Mouse (Mus musculus): ENCODE measurements around the gene Mtfr1l. TPM values are rescaled to one million over a fixed set of nuclear protein-coding genes. Genes with fewer than 3 reads are reported as not detected.
A peak's percentile ranks its signal among the peaks of the same experiment; 100 is the strongest.

Mtfr1l gene
- 132 and 135 TPM in 2 replicates for polyA plus RNA-seq (2014; fragmentation: Nextera tagmentation; extraction: Ambion mirVana)

- Histone ChIP-seq H3K4me1 (replicated peaks; ENCODE audit: control insufficient read depth, insufficient read depth, low read length) (peaks cover 11% of the 10 kb centered on the region), H3K4me3 (ENCODE audit: low read depth, low read length) (peak within 1 kb of the TSS; percentile 91), H3K9ac (ENCODE audit: low read length) (peak within 1 kb of the TSS; percentile 79), H3K4me2 (ENCODE audit: low read depth, low read length, severe bottlenecking) (peak within 1 kb of the TSS; percentile 95), H3K36me3 (ENCODE audit: control insufficient read depth, insufficient read depth, low read length) (no peaks in the 10 kb centered on the region; the same call in 1 of the 2 replicates), H3K27ac (ENCODE audit: low read depth, low read length) (peak within 1 kb of the TSS; percentile 50), H3K27me3 (ENCODE audit: control insufficient read depth, insufficient read depth, low read length) (no peaks in the 10 kb centered on the region), H3K9me3 (ENCODE audit: control insufficient read depth, low read length) (no peaks in the 10 kb centered on the region)
- WGBS, result under 1% methylated on average over 70 of the region's 71 CpGs
- ATAC-seq (replicated peaks; ENCODE audit: low FRiP score) (peak; percentile 98), DNase-seq (ENCODE audit: low spot score) (peak; percentile 99)
These were observed at the start of gene Mtfr1l for GRCm38 (mm10) chr4:134534932-134535786. TSS of gene Mtfr1l (minus strand) at chr4:134535387.

GRCm38 (mm10) chr4:134583513-134583912, 48.3 kb upstream of the Mtfr1l start:
- Histone ChIP-seq H3K4me1 (replicated peaks; ENCODE audit: control insufficient read depth, insufficient read depth, low read length) (peaks cover 3% of the 10 kb centered on the region; the same call in 1 of the 2 replicates), H3K9me3 (ENCODE audit: control insufficient read depth, low read length) (no peaks in the 10 kb centered on the region), H3K27ac (ENCODE audit: low read depth, low read length) (no peak overlapping the region), H3K27me3 (ENCODE audit: control insufficient read depth, insufficient read depth, low read length) (no peaks in the 10 kb centered on the region), H3K36me3 (ENCODE audit: control insufficient read depth, insufficient read depth, low read length) (no peaks in the 10 kb centered on the region), H3K9ac (ENCODE audit: low read length) (no peak overlapping the region), H3K4me3 (ENCODE audit: low read depth, low read length) (no peak overlapping the region), H3K4me2 (ENCODE audit: low read depth, low read length, severe bottlenecking) (no peak overlapping the region)
- 85% methylated on average over 3 of the region's 3 CpGs for WGBS
- no peak for ATAC-seq (replicated peaks; ENCODE audit: low FRiP score)
- no peak for DNase-seq (ENCODE audit: low spot score)

GRCm38 (mm10) chr4:134581365-134581764, 46.2 kb upstream of the Mtfr1l start:
- 62% methylated on average over 8 of the region's 8 CpGs for WGBS
- DNase-seq (ENCODE audit: low spot score) (no peak), ATAC-seq (replicated peaks; ENCODE audit: low FRiP score) (no peak)
- Histone ChIP-seq H3K36me3 (ENCODE audit: control insufficient read depth, insufficient read depth, low read length) (no peaks in the 10 kb centered on the region), H3K4me2 (ENCODE audit: low read depth, low read length, severe bottlenecking) (no peak overlapping the region), H3K4me3 (ENCODE audit: low read depth, low read length) (no peak overlapping the region), H3K9ac (ENCODE audit: low read length) (no peak overlapping the region), H3K27me3 (ENCODE audit: control insufficient read depth, insufficient read depth, low read length) (no peaks in the 10 kb centered on the region), H3K27ac (ENCODE audit: low read depth, low read length) (no peak overlapping the region), H3K9me3 (ENCODE audit: control insufficient read depth, low read length) (no peaks in the 10 kb centered on the region), H3K4me1 (replicated peaks; ENCODE audit: control insufficient read depth, insufficient read depth, low read length) (peaks cover 3% of the 10 kb centered on the region; the same call in 1 of the 2 replicates)

GRCm38 (mm10) chr4:134580351-134581148, 45.4 kb upstream of the Mtfr1l start:
- H3K4me3 ChIP-seq (ENCODE audit: low read depth, low read length), result no peak overlapping the region
- no peak for ATAC-seq (replicated peaks; ENCODE audit: low FRiP score)
- no peak for DNase-seq (ENCODE audit: low spot score)
- H3K36me3 ChIP-seq (ENCODE audit: control insufficient read depth, insufficient read depth, low read length), result no peaks in the 10 kb centered on the region
- peaks cover 3% of the 10 kb centered on the region; the same call in 1 of the 2 replicates for H3K4me1 ChIP-seq (replicated peaks; ENCODE audit: control insufficient read depth, insufficient read depth, low read length)
- no peak overlapping the region for H3K27ac ChIP-seq (ENCODE audit: low read depth, low read length)
- H3K9me3 ChIP-seq (ENCODE audit: control insufficient read depth, low read length), result no peaks in the 10 kb centered on the region
- H3K27me3 ChIP-seq (ENCODE audit: control insufficient read depth, insufficient read depth, low read length), result no peaks in the 10 kb centered on the region
- no peak overlapping the region for H3K4me2 ChIP-seq (ENCODE audit: low read depth, low read length, severe bottlenecking)
- no peak overlapping the region for H3K9ac ChIP-seq (ENCODE audit: low read length)
- 72% methylated on average over 15 of the region's 15 CpGs for WGBS

- no peaks in the 10 kb centered on the region for H3K36me3 ChIP-seq (ENCODE audit: control insufficient read depth, insufficient read depth, low read length)
- H3K9ac ChIP-seq (ENCODE audit: low read length), result no peak overlapping the region
- H3K4me2 ChIP-seq (ENCODE audit: low read depth, low read length, severe bottlenecking), result no peak overlapping the region
- ATAC-seq (replicated peaks; ENCODE audit: low FRiP score) (no peak), DNase-seq (ENCODE audit: low spot score) (no peak)
- no peak overlapping the region for H3K27ac ChIP-seq (ENCODE audit: low read depth, low read length)
- H3K4me1 ChIP-seq (replicated peaks; ENCODE audit: control insufficient read depth, insufficient read depth, low read length), result peaks cover 3% of the 10 kb centered on the region; the same call in 1 of the 2 replicates
- H3K4me3 ChIP-seq (ENCODE audit: low read depth, low read length), result no peak overlapping the region
- no peaks in the 10 kb centered on the region for H3K9me3 ChIP-seq (ENCODE audit: control insufficient read depth, low read length)
- 37% methylated on average over 5 of the region's 5 CpGs for WGBS
- H3K27me3 ChIP-seq (ENCODE audit: control insufficient read depth, insufficient read depth, low read length), result no peaks in the 10 kb centered on the region
These were observed 44.4 kb upstream of the Mtfr1l start for GRCm38 (mm10) chr4:134579620-134580019.

GRCm38 (mm10) chr4:134579212-134579611, 44.0 kb upstream of the Mtfr1l start:
- Histone ChIP-seq H3K4me2 (ENCODE audit: low read depth, low read length, severe bottlenecking) (no peak overlapping the region), H3K27ac (ENCODE audit: low read depth, low read length) (no peak overlapping the region), H3K4me3 (ENCODE audit: low read depth, low read length) (no peak overlapping the region), H3K36me3 (ENCODE audit: control insufficient read depth, insufficient read depth, low read length) (no peaks in the 10 kb centered on the region), H3K4me1 (replicated peaks; ENCODE audit: control insufficient read depth, insufficient read depth, low read length) (peaks cover 3% of the 10 kb centered on the region; the same call in 1 of the 2 replicates), H3K27me3 (ENCODE audit: control insufficient read depth, insufficient read depth, low read length) (no peaks in the 10 kb centered on the region), H3K9me3 (ENCODE audit: control insufficient read depth, low read length) (no peaks in the 10 kb centered on the region), H3K9ac (ENCODE audit: low read length) (no peak overlapping the region)
- no peak for ATAC-seq (replicated peaks; ENCODE audit: low FRiP score)
- no peak for DNase-seq (ENCODE audit: low spot score)
- 29% methylated on average over 11 of the region's 11 CpGs for WGBS

- ATAC-seq (replicated peaks; ENCODE audit: low FRiP score) (no peak), DNase-seq (ENCODE audit: low spot score) (no peak)
- 71% methylated on average over 5 of the region's 5 CpGs for WGBS
- Histone ChIP-seq H3K4me2 (ENCODE audit: low read depth, low read length, severe bottlenecking) (no peak overlapping the region), H3K9ac (ENCODE audit: low read length) (no peak overlapping the region), H3K27me3 (ENCODE audit: control insufficient read depth, insufficient read depth, low read length) (no peaks in the 10 kb centered on the region), H3K27ac (ENCODE audit: low read depth, low read length) (no peak overlapping the region), H3K9me3 (ENCODE audit: control insufficient read depth, low read length) (no peaks in the 10 kb centered on the region), H3K36me3 (ENCODE audit: control insufficient read depth, insufficient read depth, low read length) (no peaks in the 10 kb centered on the region), H3K4me1 (replicated peaks; ENCODE audit: control insufficient read depth, insufficient read depth, low read length) (peaks cover 3% of the 10 kb centered on the region; the same call in 1 of the 2 replicates), H3K4me3 (ENCODE audit: low read depth, low read length) (no peak overlapping the region)
These were observed 43.2 kb upstream of the Mtfr1l start for GRCm38 (mm10) chr4:134578407-134578806.

GRCm38 (mm10) chr4:134577281-134577680, 42.1 kb upstream of the Mtfr1l start:
- no peak overlapping the region for H3K4me2 ChIP-seq (ENCODE audit: low read depth, low read length, severe bottlenecking)
- H3K9ac ChIP-seq (ENCODE audit: low read length), result no peak overlapping the region
- no peaks in the 10 kb centered on the region for H3K27me3 ChIP-seq (ENCODE audit: control insufficient read depth, insufficient read depth, low read length)
- H3K36me3 ChIP-seq (ENCODE audit: control insufficient read depth, insufficient read depth, low read length), result no peaks in the 10 kb centered on the region
- peaks cover 3% of the 10 kb centered on the region; the same call in 1 of the 2 replicates for H3K4me1 ChIP-seq (replicated peaks; ENCODE audit: control insufficient read depth, insufficient read depth, low read length)
- no peak for DNase-seq (ENCODE audit: low spot score)
- H3K27ac ChIP-seq (ENCODE audit: low read depth, low read length), result no peak overlapping the region
- 81% methylated on average over 2 of the region's 2 CpGs for WGBS
- no peak for ATAC-seq (replicated peaks; ENCODE audit: low FRiP score)
- H3K9me3 ChIP-seq (ENCODE audit: control insufficient read depth, low read length), result no peaks in the 10 kb centered on the region
- H3K4me3 ChIP-seq (ENCODE audit: low read depth, low read length), result no peak overlapping the region

Data from forebrain, embryonic 11.5 days (tissue).